Mouse (Mus musculus) lung, postnatal 10 days (tissue): Measurements from ENCODE around the gene Gata5.

ENCODE experiments used
- DNase-seq: peaks from one replicate; pipeline ENCODE4 v3.0.0; 2021

The Gata5 gene

DNA sequence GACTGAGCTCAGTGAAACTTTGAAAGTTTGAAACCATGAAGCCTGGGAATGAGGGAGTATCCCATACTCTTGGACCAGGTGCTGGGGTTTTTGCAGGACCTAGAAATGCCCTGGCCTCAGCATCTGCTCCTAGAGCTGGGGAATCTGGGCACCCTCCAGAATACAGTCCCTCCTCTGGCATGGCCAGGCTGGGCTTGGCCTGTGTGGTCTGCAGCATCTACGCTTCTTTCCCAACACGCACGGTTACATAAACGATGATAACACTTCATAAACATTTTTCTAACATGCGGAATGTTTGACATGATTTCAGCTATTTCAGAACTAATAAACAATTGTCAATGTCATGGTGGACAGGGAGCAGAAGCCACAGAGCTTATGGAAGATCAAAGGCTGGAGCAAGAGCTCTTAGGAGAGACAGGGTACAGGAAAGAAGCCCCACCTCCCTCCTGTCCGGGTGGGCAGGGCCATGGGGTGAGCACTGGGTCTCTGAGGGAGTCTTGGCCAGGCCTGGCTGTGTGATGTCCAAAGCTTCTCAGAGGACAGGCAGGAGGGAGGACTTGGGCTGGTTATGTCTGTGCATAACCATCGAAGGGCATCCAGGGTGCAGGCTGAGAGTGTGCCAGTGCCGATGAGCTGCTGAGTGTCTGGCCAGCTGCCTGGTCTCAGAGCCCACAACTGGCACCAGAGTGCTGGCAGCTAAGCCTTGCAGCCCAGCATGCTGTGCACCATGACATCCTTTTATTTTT is 27.9 kb downstream of the Gata5 start:
- peak; percentile 90 for DNase-seq

DNA sequence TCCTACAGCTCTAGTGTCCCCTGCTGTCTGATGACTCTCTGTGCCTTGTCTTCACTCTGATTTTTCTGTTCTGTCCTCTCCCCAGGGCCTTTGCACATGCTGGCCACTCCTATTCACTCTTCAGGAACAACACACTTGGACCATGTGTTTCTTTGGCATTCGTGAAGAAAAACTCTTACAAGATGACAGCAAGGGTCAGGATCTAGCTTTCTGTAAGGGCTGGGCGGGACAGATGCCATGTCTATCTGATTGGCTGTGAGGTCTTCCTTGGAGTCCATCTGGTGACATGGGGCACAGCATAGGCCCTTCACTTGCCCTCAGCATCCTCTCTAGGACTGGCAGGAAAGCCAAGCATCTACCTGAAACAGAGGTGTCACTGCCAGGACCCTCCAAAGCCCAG is 28.5 kb downstream of the Gata5 start:
- peak; percentile 46 for DNase-seq

DNA sequence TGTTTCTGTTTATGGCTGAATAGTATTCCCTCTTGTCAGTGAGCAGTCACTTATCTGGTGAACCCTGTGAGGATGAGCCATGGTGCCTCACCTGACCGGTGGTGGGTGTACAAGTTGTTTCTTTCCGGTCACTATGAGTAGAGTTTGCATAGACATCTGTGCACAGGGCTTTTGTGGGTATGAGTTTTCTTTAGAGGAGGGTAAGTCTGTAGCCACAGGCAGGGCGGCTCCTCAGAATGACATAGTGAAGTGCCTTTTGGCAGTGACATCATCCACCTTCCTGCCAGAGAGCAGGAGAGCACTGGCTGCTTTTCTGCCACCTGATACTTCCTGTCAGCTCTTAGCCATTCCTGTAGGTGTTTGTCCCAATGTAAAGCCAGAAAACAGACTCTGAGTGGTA is 29.0 kb downstream of the Gata5 start:
- DNase-seq = no peak

DNA sequence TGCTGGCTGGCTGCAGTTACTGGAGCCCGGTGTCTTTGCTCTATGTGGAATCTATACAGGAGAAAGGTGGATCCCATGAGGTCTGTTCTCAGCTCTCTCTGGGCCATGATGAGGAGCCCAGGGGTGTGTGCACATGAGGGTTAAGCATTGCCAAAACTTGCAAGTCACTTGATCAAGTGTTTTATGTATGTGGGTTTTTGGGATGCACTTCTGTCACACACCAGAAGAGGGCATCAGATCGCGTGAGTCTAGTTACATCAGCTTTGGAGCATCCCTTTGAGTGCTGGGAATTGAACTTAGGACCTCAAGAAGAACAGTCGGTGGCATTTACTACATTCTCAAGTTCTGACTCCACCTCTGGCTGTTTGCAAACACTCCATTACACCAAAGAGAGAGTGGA is 29.9 kb downstream of the Gata5 start:
- DNase-seq = no peak

DNA sequence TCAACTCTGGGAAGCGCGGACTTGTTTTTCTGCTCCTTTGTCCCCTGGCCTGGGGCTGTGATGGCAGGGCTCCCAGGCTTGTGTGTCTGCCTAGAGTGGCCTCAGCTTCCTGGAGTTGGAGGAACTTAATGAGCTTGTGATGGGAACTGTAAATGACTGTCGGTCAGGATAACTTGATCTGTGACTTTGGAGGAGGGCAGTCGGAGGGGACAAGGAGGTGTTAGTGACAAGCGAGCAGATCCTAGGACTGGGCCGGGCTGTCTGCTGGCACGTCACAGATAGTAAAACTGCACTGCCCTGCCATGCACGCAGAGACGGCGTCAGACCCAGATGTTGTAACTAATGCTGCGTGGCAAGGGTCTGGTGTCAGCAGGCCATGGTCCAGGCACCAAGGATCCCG is 31.0 kb downstream of the Gata5 start:
- peak; percentile 82 for DNase-seq

DNA sequence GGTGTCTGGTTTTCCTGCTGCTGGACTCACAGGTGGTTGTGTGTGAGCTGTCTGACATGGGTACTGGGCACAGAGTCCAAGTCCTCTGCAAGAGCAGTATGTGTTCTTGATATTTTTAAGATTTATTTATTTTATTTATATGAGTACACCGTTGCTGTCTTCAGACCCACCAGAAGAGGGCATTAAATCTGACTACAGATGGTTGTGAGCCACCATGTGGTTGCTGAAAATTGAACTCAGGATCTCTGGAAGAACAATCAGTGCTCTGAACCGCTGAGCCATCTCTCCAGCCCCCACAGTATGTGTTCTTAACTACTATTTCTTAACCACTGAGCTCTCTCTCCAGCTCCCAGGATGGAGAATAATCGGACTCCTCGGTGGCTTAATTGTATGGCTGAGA is 32.3 kb downstream of the Gata5 start:
- no peak for DNase-seq

DNA sequence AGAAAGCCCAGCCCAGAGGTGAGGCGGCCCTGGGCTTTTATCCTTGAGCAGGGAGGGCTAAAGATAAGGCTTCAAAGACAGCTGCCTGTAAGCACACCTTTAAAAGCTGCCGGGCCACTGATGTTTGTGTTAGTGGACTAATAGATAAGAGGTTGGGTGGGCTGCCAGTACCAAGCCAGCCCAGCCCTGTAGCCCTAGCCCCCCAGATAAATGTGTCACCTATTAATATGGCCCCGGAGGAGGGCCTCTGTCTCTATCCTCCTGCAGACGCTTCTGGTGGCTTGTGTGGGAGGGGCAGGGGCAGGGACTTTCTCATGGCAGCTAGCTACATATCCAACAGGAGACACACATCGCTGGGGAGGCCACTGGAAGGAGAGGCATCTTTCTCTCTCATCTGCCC is 33.7 kb downstream of the Gata5 start:
- DNase-seq = no peak

DNA sequence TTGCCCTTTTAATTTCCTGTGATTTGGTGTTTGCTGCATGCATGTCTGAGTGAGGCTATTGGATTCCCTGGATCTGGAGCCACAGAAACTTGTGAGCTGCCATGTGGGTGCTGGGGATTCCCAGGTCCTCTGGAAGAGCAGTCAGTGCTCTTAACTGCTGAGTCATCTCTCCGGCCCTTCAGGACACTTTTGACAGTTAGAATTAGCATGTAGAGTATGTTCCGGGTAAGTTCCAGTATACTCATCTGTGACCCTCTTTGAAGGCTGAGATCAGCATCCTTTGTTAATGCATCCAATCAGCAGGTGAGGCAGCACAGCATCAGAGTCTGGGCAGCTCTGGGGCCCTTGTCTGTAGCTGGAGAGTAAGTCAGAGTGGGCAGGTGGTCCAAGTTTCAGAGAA is 34.2 kb downstream of the Gata5 start:
- DNase-seq = no peak

DNA sequence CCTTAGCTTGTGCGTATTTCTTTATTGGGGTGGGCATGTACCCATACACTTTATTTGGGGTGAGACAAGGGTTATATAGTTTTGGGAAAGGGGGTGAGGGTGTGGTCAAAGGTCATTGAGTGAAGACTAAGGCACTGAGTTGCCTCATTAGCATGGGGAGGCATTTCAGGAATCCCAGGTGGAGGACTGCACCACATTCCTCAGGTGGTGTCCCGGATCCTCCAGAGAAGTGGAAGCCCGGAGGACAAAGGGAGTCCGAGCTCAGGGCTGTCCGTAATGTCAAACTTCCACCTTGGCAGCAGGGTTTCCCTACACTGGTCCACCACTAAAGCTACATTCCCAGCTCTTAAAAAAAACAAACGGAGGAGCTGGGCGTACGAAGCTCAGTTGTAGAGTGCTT is 41.6 kb downstream of the Gata5 start:
- no peak for DNase-seq

DNA sequence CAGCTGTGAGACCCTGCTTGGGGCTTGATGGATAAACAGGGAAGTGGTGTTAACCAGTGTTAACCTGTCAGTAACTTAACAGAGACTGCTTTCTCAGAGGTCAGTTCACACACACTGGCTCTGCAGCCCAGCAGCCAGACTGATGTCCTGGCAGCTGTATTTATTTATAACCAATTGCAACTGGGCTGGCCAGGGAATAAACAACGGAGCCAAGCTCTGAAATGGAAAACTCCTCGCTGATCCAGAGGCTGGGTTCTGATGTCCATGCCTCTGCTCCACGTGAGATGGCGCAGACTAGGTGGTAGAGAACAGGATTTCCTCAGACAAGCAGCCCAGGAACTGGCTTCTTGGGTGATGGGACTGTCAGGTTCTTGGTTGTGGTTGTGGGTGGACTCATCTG is 42.5 kb downstream of the Gata5 start:
- DNase-seq = peak; percentile 60

DNA sequence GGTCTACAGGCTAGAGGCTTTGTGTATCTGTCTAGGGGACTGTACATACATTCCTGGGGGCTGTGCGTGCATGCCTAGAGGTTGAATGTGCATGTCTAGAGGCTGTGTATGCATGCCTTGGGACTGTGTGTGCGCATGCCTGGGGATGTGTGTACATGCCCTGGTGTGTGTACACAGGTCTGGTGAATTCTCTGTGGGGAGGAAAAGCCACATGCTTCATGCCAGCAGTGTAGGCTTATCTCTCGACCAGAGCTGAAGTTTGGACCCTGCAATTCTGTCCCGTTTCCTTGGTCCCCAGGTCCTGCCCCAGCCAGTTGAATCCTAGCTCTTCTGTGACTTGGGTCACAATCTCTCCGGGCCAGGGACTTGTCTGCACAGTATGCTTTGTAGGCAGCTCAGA is 42.9 kb downstream of the Gata5 start:
- DNase-seq = no peak

DNA sequence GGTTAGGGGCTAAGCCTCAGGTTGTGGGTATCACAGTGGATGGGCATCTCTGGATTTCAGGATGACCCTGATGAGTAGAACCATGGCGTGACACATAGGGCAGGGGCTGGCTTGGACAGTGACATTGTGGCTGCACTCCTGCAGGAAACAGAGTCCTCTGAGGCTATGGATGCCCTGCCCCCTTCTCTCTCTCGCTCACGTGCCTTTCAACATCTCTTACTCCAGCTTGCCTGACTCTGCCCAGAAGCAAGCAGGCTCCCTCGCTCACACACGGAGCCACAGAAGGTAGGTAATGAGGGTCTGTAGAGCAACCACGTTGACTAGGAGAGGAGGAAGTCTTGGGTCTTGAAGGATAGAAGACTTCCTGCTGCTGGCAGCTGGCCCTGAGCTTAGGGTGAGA is 44.0 kb downstream of the Gata5 start:
- no peak for DNase-seq

DNA sequence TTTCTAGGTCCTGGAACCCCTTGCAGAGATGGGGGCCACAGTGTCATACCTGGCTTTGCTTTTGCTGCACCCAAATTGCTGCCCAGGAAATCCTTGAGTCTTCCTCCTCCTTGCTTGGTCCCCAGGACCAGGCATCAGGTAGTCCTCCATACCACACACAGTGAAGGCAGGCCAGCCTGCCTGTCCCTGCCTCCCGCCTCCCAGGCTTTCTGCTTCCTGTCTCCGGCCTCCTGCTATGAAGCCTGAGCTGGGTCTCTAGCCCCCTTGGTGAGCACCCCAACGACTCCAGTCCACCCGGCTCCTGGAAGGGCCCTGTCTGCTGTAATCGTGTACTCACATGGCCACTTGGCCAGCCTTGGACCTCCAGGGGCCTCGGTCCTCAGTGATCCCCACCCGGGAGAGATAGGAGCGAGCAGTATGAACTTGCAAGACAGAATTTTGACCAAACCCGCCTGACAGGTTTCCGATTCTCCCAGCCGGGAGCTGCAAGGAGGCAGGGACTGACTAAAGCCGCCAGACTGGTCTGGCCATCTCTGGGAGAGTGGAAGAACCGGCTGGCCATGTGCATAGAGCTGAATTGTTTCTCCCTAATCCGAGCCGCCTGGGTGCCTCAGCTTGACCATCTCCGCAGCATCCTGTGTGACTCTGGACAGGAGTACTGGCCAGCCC is 44.9 kb downstream of the Gata5 start, which contains the start of gene Rbbp8nl:
Gene Rbbp8nl, minus strand, starts transcription at position 440 of the 669 bp plus-strand sequence.
- DNase-seq = peak; percentile 70

DNA sequence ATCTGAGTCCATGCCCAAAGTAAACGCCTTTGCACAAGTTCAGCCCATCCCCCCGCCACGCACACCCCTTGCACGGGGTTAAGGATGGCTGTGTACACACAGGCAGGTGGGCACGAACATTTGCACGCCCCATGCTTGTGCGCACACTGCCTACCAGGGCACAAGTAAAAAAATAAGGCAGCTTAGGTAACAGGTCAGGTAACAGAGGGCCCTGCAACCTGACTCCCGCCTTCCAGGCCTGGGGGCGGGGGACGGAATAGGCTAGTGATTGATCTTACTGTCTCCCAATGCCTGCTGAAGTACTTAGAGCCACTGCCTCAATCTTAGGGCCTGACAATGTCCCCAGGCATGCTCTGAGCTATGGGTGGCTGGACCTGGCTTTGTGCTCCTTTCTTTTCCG is 45.5 kb downstream of the Gata5 start:
- DNase-seq = no peak

DNA sequence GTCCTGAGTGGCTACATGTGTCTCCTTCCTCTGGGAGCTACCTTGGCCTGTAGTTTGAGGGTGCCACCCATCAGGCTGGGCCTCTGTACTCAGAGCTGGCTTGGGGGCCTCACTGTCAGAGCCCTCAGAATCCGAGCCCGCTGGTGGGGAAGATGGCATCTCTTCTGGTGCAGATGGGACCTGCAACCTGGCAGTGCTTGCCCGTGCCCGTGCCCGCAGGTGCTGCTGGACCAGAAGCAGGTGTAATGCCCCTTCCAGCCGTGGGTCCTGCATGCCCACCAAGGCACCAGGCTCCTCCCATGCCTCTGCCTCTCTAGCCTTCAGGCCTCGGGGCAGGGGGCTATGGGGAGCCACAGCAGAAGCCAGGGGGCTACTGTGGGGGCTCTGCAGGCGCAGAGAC is 55.2 kb downstream of the Gata5 start:
- DNase-seq = no peak

DNA sequence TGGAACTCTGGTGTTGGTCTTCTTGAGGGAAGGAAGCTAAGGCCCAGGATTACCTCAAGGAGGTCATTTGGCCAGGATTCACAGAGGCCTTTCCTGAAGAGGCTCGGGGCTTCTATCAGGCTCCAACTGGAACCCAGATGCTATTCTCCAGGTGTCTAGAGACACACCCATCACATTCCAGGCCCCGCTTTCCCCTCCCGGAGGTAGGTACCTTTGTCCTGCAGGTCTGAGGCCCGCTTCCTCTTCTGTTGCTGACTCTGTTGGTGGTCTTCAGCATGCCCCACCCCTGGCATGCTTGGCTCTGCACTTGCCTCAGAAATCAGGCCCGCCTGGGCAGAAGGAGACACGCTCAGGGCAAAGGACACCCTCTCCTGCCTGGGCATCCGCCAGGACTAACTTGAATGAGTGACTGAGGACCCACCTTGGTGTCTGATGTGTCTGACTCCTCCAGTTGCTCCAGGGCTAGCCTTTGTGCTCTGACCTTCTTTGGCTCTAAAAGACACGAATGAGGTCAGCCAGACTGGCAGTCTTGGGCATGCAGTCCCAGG is 56.7 kb downstream of the Gata5 start:
- no peak for DNase-seq

DNA sequence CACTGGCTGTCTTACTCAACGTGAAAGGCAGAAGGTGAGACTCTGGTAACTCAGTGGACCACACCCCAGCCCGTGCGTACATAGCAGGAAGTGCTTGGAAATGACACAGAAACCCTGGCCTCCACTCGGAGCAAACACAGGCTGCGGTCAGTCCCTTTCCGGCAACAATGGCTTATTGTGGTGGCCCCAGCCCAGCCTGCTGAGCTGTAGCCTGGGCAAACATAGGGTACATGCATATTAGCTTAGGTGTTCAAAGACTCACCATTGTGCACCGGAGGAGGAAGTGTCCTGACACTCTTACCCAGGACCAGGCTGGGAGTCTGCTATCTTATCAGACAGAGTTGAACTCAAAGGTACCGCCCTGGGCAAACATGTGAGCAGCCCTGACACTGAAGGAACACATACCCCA is 57.6 kb downstream of the Gata5 start:
- DNase-seq = peak; percentile 56

DNA sequence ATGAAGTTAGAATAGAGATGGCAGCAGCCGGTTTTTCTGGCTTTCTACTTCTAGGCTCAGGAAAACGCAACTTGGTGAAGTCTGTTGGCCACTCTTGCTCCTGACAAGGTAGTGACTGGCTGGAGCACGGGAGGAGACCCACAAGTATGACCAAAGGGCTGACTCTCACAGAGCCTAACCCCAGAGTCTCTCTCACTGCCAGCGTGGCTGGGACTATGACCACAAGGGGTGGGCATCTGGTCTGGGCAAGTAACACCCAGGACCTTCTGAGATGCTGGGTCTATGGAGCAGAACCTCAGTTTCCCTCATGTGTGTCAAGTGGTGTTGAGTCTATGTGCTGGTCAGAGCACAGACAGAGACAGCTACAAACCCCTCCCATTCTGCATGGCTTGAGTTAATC is 58.1 kb downstream of the Gata5 start:
- DNase-seq = no peak

DNA sequence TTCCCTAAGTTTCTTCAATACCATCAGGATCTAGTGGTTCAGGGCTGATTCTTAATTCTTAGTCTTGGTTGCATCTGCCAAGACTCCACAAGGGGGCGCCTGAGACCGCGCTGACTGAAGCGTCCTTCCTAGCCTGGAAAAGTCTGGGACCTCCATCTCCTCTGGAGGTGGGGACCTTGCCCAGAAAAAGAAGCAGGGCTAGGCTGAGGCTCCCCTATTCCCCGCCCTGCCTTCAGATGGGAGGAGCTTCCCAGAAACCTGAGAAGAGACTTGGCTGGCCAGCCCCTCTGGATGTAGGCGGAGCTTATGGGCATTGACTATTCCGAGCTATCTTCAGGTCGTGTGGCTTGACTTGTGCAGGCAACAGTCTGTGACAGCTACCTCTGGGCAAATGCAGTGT is 58.7 kb downstream of the Gata5 start:
- DNase-seq = peak; percentile 96
